Mouse (Mus musculus) heart, adult 18-20 months (tissue): ENCODE data around the gene Nr5a2. TPM values are rescaled to one million over a fixed set of nuclear protein-coding genes. Genes with fewer than 3 reads are reported as not detected.

Experiments used
- DNase-seq, 2 experiments: peaks; one replicate each; pipeline ENCODE4 v3.0.0; 2021 to 2022; ENCODE audit warnings: mixed read lengths in 1 of 2
- total RNA-seq, 2 experiments: library from RNA; stranded (reverse); gene quantifications; 2 replicates each; pipeline ENCODE4 v1.2.3; 2021

Nr5a2 gene
- total RNA-seq, 2 experiments from 2014 or later = 0.07 to 0.46 TPM

- DNase-seq = no peak
Measured at GRCm38 (mm10) chr1:136910144-136910543, 50.1 kb downstream of the Nr5a2 start.

- no peak for DNase-seq
Measured at GRCm38 (mm10) chr1:136909494-136910037, 50.7 kb downstream of the Nr5a2 start.

GRCm38 (mm10) chr1:136898130-136898529 is 62.1 kb downstream of the Nr5a2 start:
- no peak for DNase-seq

- DNase-seq = no peak
Measured at GRCm38 (mm10) chr1:136896351-136896750, 63.9 kb downstream of the Nr5a2 start.

- DNase-seq = no peak
Measured at GRCm38 (mm10) chr1:136895877-136896276, 64.4 kb downstream of the Nr5a2 start.

GRCm38 (mm10) chr1:136894753-136895152 is 65.5 kb downstream of the Nr5a2 start:
- DNase-seq = no peak

GRCm38 (mm10) chr1:136893162-136893561 is 67.1 kb downstream of the Nr5a2 start:
- no peak for DNase-seq

- DNase-seq = no peak
Measured at GRCm38 (mm10) chr1:136890439-136890838, 69.8 kb downstream of the Nr5a2 start.

GRCm38 (mm10) chr1:136888704-136889103 is 71.5 kb downstream of the Nr5a2 start:
- no peak for DNase-seq

- DNase-seq = no peak
Measured at GRCm38 (mm10) chr1:136886678-136887077, 73.6 kb downstream of the Nr5a2 start.

- DNase-seq = no peak
Measured at GRCm38 (mm10) chr1:136883458-136884174, 76.6 kb downstream of the Nr5a2 start.

- no peak for DNase-seq
Measured at GRCm38 (mm10) chr1:136880260-136880659, 80.0 kb downstream of the Nr5a2 start.

- DNase-seq = no peak
Measured at GRCm38 (mm10) chr1:136875006-136875405, 85.2 kb downstream of the Nr5a2 start.

- DNase-seq = peak; percentile 20 to 38
Measured at GRCm38 (mm10) chr1:136868955-136869354, 91.3 kb downstream of the Nr5a2 start.

- DNase-seq = no peak
Measured at GRCm38 (mm10) chr1:136868285-136868684, 92.0 kb downstream of the Nr5a2 start.

- no peak for DNase-seq
Measured at GRCm38 (mm10) chr1:136866481-136867092, 93.7 kb downstream of the Nr5a2 start.

- DNase-seq = no peak
Measured at GRCm38 (mm10) chr1:136863209-136863608, 97.0 kb downstream of the Nr5a2 start.

- DNase-seq = peak in 1 of 2 experiments; percentile 1
Measured at GRCm38 (mm10) chr1:136859454-136859853, 100.8 kb downstream of the Nr5a2 start.

- DNase-seq = no peak
Measured at GRCm38 (mm10) chr1:136858724-136859123, 101.5 kb downstream of the Nr5a2 start.

GRCm38 (mm10) chr1:136856104-136856503 is 104.1 kb downstream of the Nr5a2 start:
- no peak for DNase-seq

GRCm38 (mm10) chr1:136848791-136849190 is 111.5 kb downstream of the Nr5a2 start:
- no peak for DNase-seq

GRCm38 (mm10) chr1:136846081-136846480 is 114.2 kb downstream of the Nr5a2 start:
- no peak for DNase-seq

GRCm38 (mm10) chr1:136845341-136845740 is 114.9 kb downstream of the Nr5a2 start:
- DNase-seq = no peak

GRCm38 (mm10) chr1:136840512-136840911 is 119.7 kb downstream of the Nr5a2 start:
- no peak for DNase-seq
